Mouse (Mus musculus) right cerebral cortex, postnatal 4 days (tissue): Measurements from ENCODE around the gene Krtap6-2.

Source experiments
- DNase-seq: peaks from one replicate; pipeline ENCODE4 v3.0.0-alpha.2; 2022

The Krtap6-2 gene

DNA sequence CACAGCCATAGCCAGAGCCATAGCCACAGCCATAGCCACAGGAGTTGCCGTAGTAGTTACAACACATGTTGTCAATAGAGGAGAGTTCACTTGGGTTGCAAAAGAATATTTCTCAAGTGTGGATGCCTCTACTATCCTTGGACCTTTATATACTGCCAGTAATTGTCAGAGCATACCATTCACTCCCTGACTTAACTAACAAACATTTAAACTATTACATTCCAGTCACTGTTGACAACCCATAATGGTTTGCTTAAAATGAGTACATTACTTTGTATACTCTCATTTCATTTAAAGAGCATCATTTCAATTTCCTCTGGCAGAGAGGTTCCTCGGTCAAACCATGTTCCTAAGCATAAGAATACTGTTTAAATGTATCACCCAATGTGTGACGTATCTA lies at the start of gene Krtap6-2:
Gene Krtap6-2 (minus strand): TSS at position 101 of the 400 bp plus-strand sequence.
- no peak for DNase-seq

- no peak for DNase-seq
Measured at GRCm38 (mm10) chr16:89461189-89461588, 41.3 kb upstream of the Krtap6-2 start.

DNA sequence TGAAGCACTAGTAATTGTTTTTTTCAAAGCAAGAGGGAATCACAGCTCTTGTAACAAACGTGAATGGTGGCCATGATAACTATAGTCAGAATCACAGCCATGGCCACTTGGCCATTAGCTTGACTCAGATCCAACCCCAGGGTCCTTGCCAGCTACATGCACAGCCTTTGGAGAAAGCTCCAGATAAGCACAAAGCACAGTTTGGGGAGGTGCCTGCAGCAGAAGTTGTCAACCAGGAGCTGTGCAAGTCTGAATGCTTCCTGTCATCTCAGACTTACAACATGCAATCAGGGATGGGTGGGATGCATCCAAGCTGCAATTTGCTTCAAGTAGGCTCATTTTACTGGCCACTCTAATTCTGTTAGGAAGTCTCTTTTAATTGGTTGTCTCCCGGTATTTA lies 9.7 kb upstream of the Krtap6-2 start:
- peak; percentile 6 for DNase-seq

DNA sequence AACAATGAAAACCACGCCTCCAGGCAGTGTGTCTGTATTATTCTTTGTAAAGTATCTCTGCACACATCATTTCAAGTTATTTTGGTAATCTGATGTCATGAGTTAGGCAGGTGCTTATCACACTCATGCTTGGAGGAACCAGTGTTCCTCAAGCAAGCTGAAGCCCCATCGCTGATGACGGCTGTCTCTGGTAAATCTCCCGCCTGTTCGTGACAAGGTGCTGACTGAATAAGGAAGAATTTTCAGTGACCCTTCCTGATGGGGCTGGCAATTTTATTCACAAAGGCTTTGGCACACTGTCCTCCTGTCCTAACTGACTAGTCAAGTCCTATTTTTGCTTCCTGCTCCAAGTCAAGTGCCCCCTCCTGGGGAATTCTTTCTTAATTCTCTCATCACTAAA lies 5.4 kb upstream of the Krtap6-2 start:
- no peak for DNase-seq

GRCm38 (mm10) chr16:89416311-89416710 lies 3.6 kb downstream of the Krtap6-2 start:
- no peak for DNase-seq

- DNase-seq: no peak
Measured at GRCm38 (mm10) chr16:89410345-89411068, 9.4 kb downstream of the Krtap6-2 start.

DNA sequence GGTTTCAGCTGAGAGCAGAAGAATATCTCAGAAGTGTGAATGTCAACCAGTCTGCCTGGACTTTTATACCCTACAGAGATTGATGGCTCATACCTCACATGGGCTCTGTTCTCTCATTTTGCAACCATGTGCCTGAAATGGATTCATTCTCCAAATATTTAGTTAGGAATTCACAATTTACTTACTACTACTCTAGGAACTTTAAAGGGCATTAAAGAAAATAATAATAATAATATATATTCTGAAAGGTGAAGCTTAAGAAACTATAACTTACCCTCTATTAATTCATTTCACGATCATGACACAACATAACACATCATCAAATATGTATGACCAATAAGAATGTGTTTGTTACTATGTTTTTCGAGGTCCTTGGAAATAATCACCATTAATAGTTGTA lies 16.1 kb downstream of the Krtap6-2 start, which contains the start of gene Krtap21-1:
Gene Krtap21-1 (minus strand): TSS at position 101 of the 400 bp plus-strand sequence.
- no peak for DNase-seq

DNA sequence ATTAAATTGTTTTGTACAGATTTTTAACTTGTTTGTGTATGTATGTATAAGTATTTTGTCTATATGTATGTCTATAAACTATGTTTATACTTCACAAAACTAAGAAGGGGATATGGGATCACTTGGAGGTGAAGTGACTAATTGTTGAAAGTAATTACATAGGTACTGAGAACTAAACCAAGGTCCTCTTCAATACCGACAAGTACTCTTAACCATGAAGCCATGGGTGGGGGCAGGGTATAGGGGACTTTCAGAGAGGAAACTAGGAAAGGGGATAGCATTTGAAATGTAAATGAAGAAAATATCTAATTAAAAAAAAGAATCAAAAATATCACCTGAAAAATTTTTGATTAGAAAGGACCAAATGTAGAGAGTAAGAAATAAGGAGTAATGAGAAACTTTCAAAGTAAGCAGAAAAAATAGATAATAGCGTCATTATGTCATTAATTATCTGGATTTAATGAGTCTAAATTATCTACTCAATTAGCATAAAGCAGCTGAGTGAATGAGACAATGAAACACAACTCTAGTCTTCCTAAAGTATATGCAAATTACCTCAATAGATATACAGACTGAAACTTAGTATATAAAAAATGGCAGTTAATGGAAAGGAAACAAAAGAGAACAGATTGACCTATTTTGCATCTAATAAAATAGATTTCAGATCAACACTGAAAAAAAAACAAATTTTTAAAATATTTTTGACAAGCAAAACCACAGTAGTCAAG lies 47.0 kb downstream of the Krtap6-2 start:
- no peak for DNase-seq
